Mouse (Mus musculus) liver, postnatal 0 days (tissue): ENCODE results near the gene Coq8b.

Source experiments
- CTCF ChIP-seq: sonication (generic); IDR thresholded peaks from 2 replicates; pipeline ENCODE4 v1.5.1; 2016; ENCODE audit warnings: antibody characterized with exemption, low read depth
- EP300 ChIP-seq: IDR thresholded peaks from 2 replicates; pipeline ENCODE4 v1.6.1; 2016; ENCODE audit warnings: antibody characterized with exemption, low read depth, mild to moderate bottlenecking

GRCm38 (mm10) chr7:27298033-27298610 lies 65.3 kb downstream of the Coq8b start:
- TF ChIP-seq CTCF (no peak), EP300 (no peak)
